Mouse (Mus musculus) ES-E14 (cell line): ENCODE measurements around the gene Arl5a. TPM values are rescaled to one million over a fixed set of nuclear protein-coding genes. Genes with fewer than 3 reads are reported as not detected.

Experiments
- DNase-seq: peaks from one replicate; pipeline ENCODE4 v3.0.0-alpha.2; 2013; ENCODE audit warnings: low read depth, low spot score
- H3K27ac ChIP-seq: 2 replicates; pipeline ENCODE4 v1.5.1; 2012; ENCODE audit warnings: low read depth, mild to moderate bottlenecking, low read length, moderate library complexity, mixed read lengths; ENCODE audit not compliant: poor library complexity, insufficient read depth, severe bottlenecking
- H3K36me3 ChIP-seq: 2 replicates; pipeline ENCODE4 v1.6.1; 2012; ENCODE audit warnings: mild to moderate bottlenecking, low read length, moderate library complexity, mixed read lengths; ENCODE audit not compliant: control insufficient read depth, poor library complexity, insufficient read depth, severe bottlenecking
- H3K4me1 ChIP-seq, 2 experiments: fragments of 150-350 bp in 1 of 2; sonication (generic) in 1 of 2; 2 replicates each; pipeline ENCODE4 v1.6.1; 2012; ENCODE audit warnings: low read length in 2 of 2, mild to moderate bottlenecking in 1 of 2, mixed read lengths in 1 of 2; ENCODE audit not compliant: control insufficient read depth in 2 of 2, insufficient read depth in 2 of 2, poor library complexity in 1 of 2
- H3K4me3 ChIP-seq, 2 experiments: fragments of 150-350 bp in 1 of 2; sonication (generic) in 1 of 2; 2 replicates each; pipeline ENCODE4 v1.5.1; 2012; ENCODE audit warnings: low read length in 2 of 2, low read depth in 1 of 2, mild to moderate bottlenecking in 1 of 2, mixed read lengths in 1 of 2; ENCODE audit not compliant: insufficient read depth in 1 of 2, poor library complexity in 1 of 2, severe bottlenecking in 1 of 2
- H3K9ac ChIP-seq: 2 replicates; pipeline ENCODE4 v1.6.1; 2012; ENCODE audit warnings: low read depth, mild to moderate bottlenecking, low read length, mixed read lengths; ENCODE audit not compliant: poor library complexity, insufficient read depth, severe bottlenecking
- H3K9me3 ChIP-seq: fragments of 150-350 bp; sonication (generic); 2 replicates; pipeline ENCODE4 v1.6.1; 2012; ENCODE audit warnings: low read depth, mild to moderate bottlenecking, low read length; ENCODE audit not compliant: control insufficient read depth, insufficient read depth
- CHD2 ChIP-seq: IDR thresholded peaks from 2 replicates; pipeline ENCODE4 v1.6.1; 2014; ENCODE audit warnings: mild to moderate bottlenecking, low read depth, low read length, inconsistent platforms
- HCFC1 ChIP-seq: IDR thresholded peaks from 2 replicates; pipeline ENCODE4 v1.6.1; 2012; ENCODE audit warnings: low read length, inconsistent platforms, borderline replicate concordance; ENCODE audit not compliant: insufficient read depth
- MAFK ChIP-seq: IDR thresholded peaks from 2 replicates; pipeline ENCODE4 v1.6.1; 2014; ENCODE audit warnings: mild to moderate bottlenecking, low read depth, low read length, inconsistent platforms; ENCODE audit not compliant: insufficient read depth
- ZC3H11A ChIP-seq: IDR thresholded peaks from 2 replicates; pipeline ENCODE4 v1.6.1; 2012; ENCODE audit warnings: low read depth, mild to moderate bottlenecking, inconsistent platforms, low read length, borderline replicate concordance
- ZNF384 ChIP-seq: IDR thresholded peaks from 2 replicates; pipeline ENCODE4 v1.6.1; 2012; ENCODE audit warnings: low read depth, low read length, inconsistent platforms
- in situ Hi-C, 2 experiments: fragments of 600-800 bp; cut with MboI; formaldehyde crosslinking; loops; one replicate each; pipeline ENCODE4 v1.15.1; 2025; ENCODE audit warnings: low sequenced_read_pairs in 2 of 2, inconsistent platforms in 1 of 2; ENCODE audit not compliant: unreplicated experiment in 2 of 2
- total RNA-seq: library from RNA; depleted of rRNA; stranded (reverse); fragments of 300-350 nt; gene quantifications from 2 replicates; pipeline ENCODE4 v1.2.3, GENCODE M21; 2012

Gene Arl5a
- total RNA-seq, 1 experiment = 22.6 TPM

GRCm38 (mm10) chr2:52367665-52368064, 57.0 kb downstream of the Arl5a start:
- Histone ChIP-seq H3K9me3 (no peaks in the 10 kb centered on the region), H3K9ac (no peak overlapping the region), H3K4me3 (no peak overlapping the region), H3K27ac (no peak overlapping the region), H3K4me1 (no peaks in the 10 kb centered on the region), H3K36me3 (no peaks in the 10 kb centered on the region)
- in situ Hi-C loops = no loop called here
- TF ChIP-seq HCFC1 = no peak
- no peak for DNase-seq

- in situ Hi-C loops = no loop called here
- no peak overlapping the region for H3K4me3 ChIP-seq
- H3K9ac ChIP-seq = no peak overlapping the region
- H3K4me1 ChIP-seq = no peaks in the 10 kb centered on the region
- no peak overlapping the region for H3K27ac ChIP-seq
- TF ChIP-seq HCFC1 (no peak), ZNF384 (no peak), ZC3H11A (no peak), MAFK (no peak), CHD2 (no peak)
- no peaks in the 10 kb centered on the region for H3K9me3 ChIP-seq
- no peaks in the 10 kb centered on the region for H3K36me3 ChIP-seq
- DNase-seq = no peak
Observed at GRCm38 (mm10) chr2:52367248-52367647, 57.5 kb downstream of the Arl5a start.

GRCm38 (mm10) chr2:52361086-52361485, 63.6 kb downstream of the Arl5a start:
- Histone ChIP-seq H3K4me3 (no peak overlapping the region), H3K9ac (no peak overlapping the region), H3K27ac (no peak overlapping the region), H3K36me3 (no peaks in the 10 kb centered on the region), H3K4me1 (no peaks in the 10 kb centered on the region), H3K9me3 (no peaks in the 10 kb centered on the region)
- TF ChIP-seq CHD2 (no peak), HCFC1 (no peak), ZC3H11A (no peak), ZNF384 (no peak), MAFK (no peak)
- in situ Hi-C loops = no loop called here
- no peak for DNase-seq

GRCm38 (mm10) chr2:52359722-52360121, 65.0 kb downstream of the Arl5a start:
- Histone ChIP-seq H3K36me3 (no peaks in the 10 kb centered on the region), H3K9ac (no peak overlapping the region), H3K4me1 (no peaks in the 10 kb centered on the region), H3K27ac (no peak overlapping the region), H3K4me3 (no peak overlapping the region), H3K9me3 (no peaks in the 10 kb centered on the region)
- TF ChIP-seq HCFC1 (no peak), CHD2 (no peak), ZNF384 (no peak), MAFK (no peak), ZC3H11A (no peak)
- in situ Hi-C loops = no loop called here
- no peak for DNase-seq

- Histone ChIP-seq H3K9me3 (no peaks in the 10 kb centered on the region), H3K4me1 (no peaks in the 10 kb centered on the region), H3K4me3 (no peak overlapping the region), H3K27ac (no peak overlapping the region), H3K36me3 (no peaks in the 10 kb centered on the region), H3K9ac (no peak overlapping the region)
- TF ChIP-seq HCFC1 (no peak), CHD2 (no peak), ZNF384 (no peak), ZC3H11A (no peak), MAFK (no peak)
- no peak for DNase-seq
- in situ Hi-C loops = no loop called here
Observed at GRCm38 (mm10) chr2:52358156-52358555, 66.5 kb downstream of the Arl5a start.
